Mouse (Mus musculus) frontal cortex, postnatal 25 days (tissue): ENCODE data around the gene Rnf7.
A peak's percentile ranks its signal among the peaks of the same experiment; 100 is the strongest.
"Not testable (repeated sequence)": the region's sequence is repeated elsewhere in the genome, so short reads cannot be mapped to it uniquely, and the experiment has no call there.

Experiments used
- DNase-seq, 2 experiments: peaks; one replicate each; pipeline ENCODE4 v3.0.0; 2022; ENCODE audit warnings: low spot score in 2 of 2

The Rnf7 gene

GRCm38 (mm10) chr9:96478071-96478888, at the start of gene Rnf7:
Rnf7 (minus strand) TSS chr9:96478675.
- peak; percentile 99 for DNase-seq

- DNase-seq = no peak
Observed at GRCm38 (mm10) chr9:96526011-96526410, 47.5 kb upstream of the Rnf7 start.

- DNase-seq = no peak
Observed at GRCm38 (mm10) chr9:96524972-96525506, 46.6 kb upstream of the Rnf7 start, which contains the start of gene Gm28729. Gm28729 (minus strand) TSS chr9:96525264.

GRCm38 (mm10) chr9:96523148-96523547, 44.7 kb upstream of the Rnf7 start:
- no peak for DNase-seq

GRCm38 (mm10) chr9:96521574-96521973, 43.1 kb upstream of the Rnf7 start:
- DNase-seq = not testable (repeated sequence)

- DNase-seq = no peak
Observed at GRCm38 (mm10) chr9:96517429-96517828, 39.0 kb upstream of the Rnf7 start.

GRCm38 (mm10) chr9:96516806-96517205, 38.3 kb upstream of the Rnf7 start:
- no peak for DNase-seq

GRCm38 (mm10) chr9:96515737-96516136, 37.3 kb upstream of the Rnf7 start:
- no peak for DNase-seq

GRCm38 (mm10) chr9:96514278-96514677, 35.8 kb upstream of the Rnf7 start:
- no peak for DNase-seq

GRCm38 (mm10) chr9:96506011-96506498, 27.6 kb upstream of the Rnf7 start:
- peak in 1 of 2 experiments; percentile 17 for DNase-seq

GRCm38 (mm10) chr9:96505156-96505555, 26.7 kb upstream of the Rnf7 start:
- DNase-seq = no peak

- DNase-seq = no peak
Observed at GRCm38 (mm10) chr9:96504116-96504895, 25.8 kb upstream of the Rnf7 start.

GRCm38 (mm10) chr9:96502856-96503610, 24.6 kb upstream of the Rnf7 start:
- DNase-seq = no peak

- DNase-seq = no peak
Observed at GRCm38 (mm10) chr9:96501217-96501616, 22.7 kb upstream of the Rnf7 start.

GRCm38 (mm10) chr9:96493212-96493611, 14.7 kb upstream of the Rnf7 start:
- no peak for DNase-seq

- no peak for DNase-seq
Observed at GRCm38 (mm10) chr9:96491810-96492209, 13.3 kb upstream of the Rnf7 start.

GRCm38 (mm10) chr9:96487869-96488268, 9.4 kb upstream of the Rnf7 start:
- not testable (repeated sequence) for DNase-seq

- no peak for DNase-seq
Observed at GRCm38 (mm10) chr9:96483648-96484047, 5.2 kb upstream of the Rnf7 start.

GRCm38 (mm10) chr9:96483028-96483427, 4.6 kb upstream of the Rnf7 start:
- DNase-seq = no peak

- no peak for DNase-seq
Observed at GRCm38 (mm10) chr9:96472356-96472755, 6.1 kb downstream of the Rnf7 start.

GRCm38 (mm10) chr9:96471681-96472080, 6.8 kb downstream of the Rnf7 start:
- not testable (repeated sequence) for DNase-seq
